Mouse (Mus musculus): Measurements from ENCODE around the gene 4933427D14Rik.

DNA sequence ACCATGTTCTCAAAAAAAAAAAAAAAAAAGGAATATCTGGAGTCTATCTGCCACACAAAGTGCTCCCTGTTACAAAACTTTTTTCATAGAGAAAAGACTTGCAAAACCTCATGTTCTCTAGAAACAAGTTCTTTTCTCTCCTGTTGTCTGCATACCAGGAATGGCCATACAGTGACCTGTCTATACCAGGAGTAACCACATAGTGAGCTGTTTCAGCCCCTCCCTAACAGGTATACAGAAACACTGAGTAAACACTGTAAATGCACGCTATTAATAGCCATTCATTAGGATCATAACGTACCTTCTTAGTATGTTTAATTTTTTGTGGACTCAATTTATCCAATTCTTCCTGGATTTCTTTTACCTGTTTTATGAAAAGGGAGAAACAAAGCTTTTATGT, 13.0 kb downstream of the 4933427D14Rik start:
- no peak for TF ChIP-seq POLR2A (IDR thresholded peaks at IDR 0.05; ENCODE audit: borderline replicate concordance, low read depth, low read length)
- no peak for TF ChIP-seq CTCF (IDR thresholded peaks at IDR 0.05; ENCODE audit: low read depth, low read length)
